Mouse (Mus musculus) retina, postnatal 1 day (tissue): ENCODE results near the gene Klhdc7b.

Experiments
- DNase-seq: peaks from one replicate; pipeline ENCODE4 v3.0.0-alpha.2; 2012

The Klhdc7b gene

DNA sequence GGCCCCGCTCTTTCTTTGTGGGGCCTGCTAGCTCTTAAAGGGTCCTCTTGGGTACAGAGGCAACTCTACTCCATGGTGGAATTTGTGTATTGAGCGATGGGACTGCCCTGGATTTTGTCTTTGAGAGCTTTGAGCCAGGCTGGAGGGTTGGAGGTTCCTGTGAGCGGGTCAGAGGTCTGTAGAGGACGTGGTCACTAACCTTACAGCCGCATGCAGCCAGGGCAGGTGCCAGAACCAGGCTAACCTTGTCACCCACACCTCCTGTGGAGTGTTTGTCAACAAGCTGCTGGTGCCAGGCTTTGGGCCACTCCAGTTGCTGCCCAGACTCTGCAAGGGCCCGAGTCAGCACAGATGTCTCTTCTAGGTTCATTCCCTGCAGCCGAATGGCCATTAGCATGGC lies 8.7 kb upstream of the Klhdc7b start:
- no peak for DNase-seq

DNA sequence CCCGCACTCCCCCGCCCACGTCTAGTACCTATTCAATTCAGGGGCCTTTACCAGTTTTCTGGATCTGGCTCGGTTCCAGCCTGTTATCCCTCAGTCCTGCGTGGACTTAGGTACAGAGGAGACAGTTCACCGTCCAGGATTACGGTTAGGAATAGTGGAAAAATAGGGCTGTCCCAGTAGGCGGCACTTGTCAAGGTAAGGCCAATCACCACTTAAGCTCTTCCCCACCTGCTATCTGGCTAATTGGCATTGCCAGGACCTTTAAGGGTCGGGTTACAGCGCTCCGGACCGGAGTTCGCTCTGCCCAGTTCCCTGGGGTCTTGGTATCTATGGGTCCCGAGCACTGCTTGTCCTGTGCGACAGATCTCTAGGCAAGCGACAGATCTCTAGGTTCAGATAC lies 7.8 kb upstream of the Klhdc7b start, which contains the start of gene Tymp:
TSS of gene Tymp (minus strand) at position 83 of the 400 bp plus-strand sequence.
- DNase-seq, result peak; percentile 11

DNA sequence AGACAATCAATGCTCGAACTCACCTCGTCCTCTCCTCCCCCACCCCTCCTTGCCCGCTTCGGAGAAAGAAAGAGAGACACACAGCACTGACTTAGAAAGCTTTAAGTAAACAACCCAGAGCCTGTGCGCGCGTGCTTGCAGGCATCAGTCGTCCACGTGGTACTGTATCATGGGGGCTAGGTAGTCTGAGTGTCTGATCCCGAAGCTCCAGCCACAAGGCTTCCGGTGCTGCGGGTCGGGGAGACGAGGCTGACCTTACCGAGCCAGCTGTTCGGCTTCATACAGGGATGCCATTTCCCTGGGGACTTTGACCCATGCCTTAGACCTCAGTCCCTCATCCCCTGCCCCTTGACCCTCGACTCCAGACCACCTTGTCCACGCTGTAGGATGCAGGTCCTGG lies 7.4 kb upstream of the Klhdc7b start:
- DNase-seq, result peak; percentile 17

DNA sequence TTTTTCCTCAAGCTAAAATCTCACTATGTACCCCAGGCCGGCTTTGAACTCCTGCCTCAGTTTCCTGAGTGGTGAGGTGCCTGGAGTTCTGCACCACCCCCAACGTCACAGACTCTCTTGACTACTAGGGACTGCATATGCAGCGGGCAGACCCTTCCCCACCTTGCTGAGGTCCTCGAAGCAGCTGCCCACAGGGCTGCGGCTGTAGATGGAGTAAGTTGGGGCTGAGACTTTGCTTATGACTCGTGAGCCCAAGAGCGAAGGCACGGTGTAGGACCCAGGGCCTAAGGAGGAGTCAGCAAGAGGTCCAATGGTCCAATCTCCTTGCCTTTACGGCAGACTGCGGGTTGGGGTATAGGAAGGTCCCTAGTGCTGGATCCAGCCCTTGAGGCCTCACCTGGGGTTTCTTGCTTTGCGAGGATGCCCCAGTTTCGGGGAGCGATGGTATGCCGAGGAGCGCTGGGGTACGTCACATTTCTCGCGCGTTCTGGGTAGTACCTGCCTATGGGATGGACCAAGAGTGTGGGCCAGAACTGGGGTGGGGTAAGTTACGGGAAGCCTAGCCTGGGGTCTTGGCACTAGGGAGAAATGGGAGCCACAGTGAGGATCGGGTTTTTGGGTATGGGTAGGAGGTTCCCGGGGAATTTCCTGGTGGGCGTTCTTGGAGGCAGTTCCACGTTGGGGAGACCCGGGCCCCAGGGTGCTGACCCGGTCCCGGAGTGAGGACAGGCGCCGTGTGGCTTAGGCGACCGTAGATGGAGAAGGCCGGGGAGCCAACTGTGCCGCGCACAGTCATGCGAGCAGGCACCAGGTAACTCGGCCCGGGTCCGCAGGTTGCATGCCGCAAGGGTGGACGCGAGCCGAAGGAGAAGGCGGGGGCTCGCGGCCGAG lies 6.5 kb upstream of the Klhdc7b start:
- no peak for DNase-seq

DNA sequence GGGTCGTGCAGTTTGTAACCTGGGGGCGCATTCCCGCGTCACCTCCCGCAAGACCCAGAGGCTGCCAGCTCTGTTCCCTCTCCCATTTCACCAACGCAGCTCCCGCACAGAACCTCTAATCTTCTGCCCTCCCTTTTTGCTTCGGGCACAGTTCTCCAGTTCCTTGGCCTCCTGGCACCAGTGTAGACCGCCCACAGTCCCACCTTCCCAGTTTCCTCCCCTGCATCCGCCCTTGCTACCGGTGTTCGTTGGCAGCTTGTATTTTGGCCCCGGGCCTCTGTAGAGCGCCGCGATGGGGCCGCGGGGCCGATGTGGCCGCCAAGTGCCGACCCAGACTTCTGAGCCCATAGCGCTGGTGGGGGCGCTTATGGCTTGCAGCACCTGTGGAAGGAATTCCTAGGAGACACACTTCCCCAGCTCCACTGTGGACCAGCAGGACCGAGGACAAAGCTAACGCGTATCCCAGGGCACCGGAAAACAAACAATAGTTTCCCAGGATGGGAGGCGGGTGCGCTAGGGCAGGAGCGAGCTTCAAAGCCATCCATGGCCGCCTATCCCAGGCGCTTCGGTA lies 5.8 kb upstream of the Klhdc7b start, which contains the start of gene Odf3b:
TSS of gene Odf3b (minus strand) at position 452 of the 571 bp plus-strand sequence.
- peak; percentile 55 for DNase-seq

DNA sequence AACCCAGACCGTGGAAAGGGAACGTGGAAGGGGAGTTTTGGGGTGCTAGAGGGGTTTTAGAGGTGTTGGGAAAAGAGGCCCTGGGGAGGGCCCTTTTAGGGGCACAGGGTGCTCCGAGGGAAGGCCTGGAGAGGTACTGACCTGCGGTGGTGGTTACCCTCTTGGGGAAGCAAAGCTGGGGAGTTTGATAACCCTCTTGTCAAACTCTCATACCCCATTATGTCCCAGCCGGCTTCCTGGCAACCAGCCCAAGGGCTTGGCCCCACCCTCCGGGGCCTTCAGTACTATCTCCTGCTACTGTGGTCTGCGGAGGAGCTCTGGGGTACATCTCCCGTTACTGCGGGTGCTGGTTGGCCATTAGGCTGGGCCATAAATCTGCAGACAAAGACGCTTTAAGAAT lies 5.3 kb upstream of the Klhdc7b start:
- peak; percentile 32 for DNase-seq

DNA sequence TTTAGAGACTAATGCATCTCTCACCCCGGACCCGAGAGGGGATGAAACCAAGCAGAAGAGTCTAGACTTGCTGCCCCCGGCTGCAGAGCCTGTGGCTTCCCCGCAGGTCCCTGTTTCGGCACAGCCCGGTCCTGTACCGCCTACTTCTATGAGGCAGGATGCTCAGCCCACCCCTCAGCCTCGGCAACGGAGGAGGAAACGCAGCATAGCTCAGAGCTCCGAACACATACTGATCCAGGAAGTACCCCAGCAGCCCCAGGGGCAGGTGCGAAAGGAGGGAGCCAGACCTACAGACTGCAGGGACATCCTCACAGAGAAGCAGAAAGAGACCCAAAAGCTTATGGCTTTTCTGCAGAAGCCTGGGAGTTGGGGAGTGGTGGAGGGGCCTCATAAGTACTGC lies 2.4 kb downstream of the Klhdc7b start:
- DNase-seq, result no peak

DNA sequence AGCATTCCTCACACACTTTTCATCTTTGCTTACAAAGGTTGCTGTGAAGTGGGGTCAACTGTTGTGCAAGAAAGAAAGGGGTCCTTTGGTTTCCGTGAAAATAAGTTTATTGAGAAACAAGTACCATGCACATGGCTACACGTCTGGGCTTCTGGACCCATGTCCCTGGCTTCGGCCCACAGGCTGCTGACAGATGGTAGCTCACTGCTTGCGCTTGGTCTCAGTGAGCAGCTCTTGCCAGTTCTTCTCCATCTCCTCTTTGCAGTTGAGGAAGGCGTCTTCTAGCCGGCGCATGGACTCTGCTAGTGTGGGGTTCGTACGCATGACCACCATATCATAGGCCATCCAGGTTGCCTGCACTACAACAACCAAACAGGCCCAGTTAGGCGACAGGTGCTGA lies 5.4 kb downstream of the Klhdc7b start:
- DNase-seq, result no peak

DNA sequence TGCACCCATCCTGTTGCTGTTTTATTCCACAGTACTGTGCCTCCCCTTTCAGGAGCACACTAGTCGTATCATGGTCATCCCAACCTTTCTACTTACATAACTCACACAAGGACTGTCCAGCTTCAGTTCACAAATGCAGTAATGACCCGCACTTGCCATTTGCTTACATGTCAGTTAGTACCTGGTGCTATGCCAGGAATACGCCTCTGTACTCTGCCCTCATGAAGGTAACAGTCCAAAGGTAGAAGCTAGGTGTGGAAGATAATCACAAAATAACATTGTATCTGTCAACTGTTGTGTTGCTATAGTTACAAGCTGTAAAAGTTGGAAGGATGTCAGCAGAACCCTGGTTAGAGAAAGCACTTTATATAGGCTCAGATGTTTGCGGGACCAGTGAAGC lies 12.2 kb downstream of the Klhdc7b start:
- DNase-seq, result no peak

DNA sequence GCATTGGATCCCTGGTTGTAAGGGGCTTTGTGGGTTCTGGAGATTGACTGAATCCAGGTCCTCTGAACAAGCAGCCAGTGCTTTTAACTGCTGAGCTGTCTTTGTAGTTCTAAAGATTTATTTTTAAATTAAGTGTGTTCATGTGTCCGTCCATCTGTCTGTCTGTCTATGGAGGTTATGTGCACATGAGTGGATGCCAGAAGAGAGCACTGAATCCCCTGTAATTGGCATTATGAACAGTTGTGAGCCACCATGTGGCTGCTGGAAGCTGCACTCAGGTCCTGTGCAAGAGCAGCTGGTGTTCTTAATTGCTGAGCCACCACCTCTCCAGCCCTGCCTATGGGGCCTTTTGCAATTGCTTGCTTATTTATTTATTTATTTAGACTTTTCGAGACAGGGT lies 13.4 kb downstream of the Klhdc7b start:
- peak; percentile 83 for DNase-seq

DNA sequence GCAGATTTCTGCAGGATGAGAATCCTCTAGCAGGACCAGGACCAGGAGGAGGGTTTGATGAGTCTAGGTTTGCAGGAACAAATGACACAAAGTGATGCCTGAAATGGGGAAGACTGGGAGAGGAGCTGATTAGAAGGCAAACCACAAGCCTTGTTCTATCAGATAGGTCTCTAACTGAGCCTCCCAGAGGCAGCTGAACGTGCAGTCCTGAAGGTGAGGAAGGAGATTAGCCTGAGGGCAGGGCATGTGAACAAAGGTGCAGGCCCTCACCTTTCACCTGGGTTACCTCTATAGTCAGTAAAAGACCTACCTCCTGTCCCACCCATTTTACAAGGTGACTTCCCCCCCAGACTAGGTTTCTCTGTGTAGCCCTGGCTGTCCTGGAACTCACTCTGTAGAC lies 15.0 kb downstream of the Klhdc7b start:
- DNase-seq, result no peak

DNA sequence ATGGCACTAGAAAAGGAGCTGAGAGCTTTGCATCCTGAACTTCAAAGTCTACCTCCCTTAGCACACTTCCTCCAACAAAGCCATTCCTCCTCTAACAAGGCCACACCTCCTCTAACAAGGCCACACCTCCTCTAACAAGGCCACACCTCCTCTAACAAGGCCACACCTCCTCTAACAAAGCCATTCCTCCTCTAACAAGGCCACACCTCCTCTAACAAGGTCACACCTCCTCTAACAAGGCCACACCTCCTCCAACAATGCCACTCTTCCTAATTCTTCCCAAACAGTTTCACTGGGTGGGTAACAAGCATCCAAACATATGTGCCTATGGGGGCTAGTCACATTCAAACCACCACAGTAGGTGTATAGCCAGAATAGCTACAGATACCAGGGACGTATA lies 17.8 kb downstream of the Klhdc7b start:
- DNase-seq, result no peak

DNA sequence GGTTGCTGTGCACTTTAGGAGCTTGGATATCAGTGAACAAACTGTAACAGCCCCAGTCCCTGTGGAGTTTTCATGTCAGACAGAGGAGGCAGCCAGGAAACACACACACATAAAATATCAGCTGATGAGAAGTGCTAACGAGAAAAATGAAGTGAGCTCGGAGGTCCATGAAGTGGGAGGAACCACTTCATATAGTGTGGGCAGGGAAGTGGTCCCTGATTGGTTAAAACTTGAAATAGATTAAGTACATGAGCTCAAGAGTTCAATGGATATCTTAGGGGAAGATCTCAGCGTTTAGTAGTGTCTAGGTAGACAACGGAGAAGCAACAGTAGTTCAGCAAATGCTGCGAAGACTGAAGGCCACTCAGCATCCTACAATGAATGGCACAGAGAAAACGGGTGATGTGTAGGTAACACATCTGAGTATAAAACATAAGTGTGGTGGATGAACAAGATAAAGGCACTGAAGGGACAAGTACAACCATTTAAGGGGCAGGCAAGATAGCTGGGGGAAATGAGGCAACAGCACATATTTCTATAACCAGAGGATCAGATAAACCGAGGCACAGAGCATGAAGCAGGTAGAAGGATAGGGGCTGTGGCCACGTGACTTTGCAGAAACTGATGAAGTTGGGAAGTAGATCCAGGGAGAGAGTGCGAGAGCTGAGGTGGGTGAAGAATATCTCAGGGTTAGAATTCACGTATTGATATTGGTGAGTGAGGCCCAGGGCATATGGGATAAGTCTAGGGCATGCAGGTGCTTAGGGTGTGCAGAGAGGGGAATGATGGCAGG lies 20.3 kb downstream of the Klhdc7b start:
- no peak for DNase-seq

DNA sequence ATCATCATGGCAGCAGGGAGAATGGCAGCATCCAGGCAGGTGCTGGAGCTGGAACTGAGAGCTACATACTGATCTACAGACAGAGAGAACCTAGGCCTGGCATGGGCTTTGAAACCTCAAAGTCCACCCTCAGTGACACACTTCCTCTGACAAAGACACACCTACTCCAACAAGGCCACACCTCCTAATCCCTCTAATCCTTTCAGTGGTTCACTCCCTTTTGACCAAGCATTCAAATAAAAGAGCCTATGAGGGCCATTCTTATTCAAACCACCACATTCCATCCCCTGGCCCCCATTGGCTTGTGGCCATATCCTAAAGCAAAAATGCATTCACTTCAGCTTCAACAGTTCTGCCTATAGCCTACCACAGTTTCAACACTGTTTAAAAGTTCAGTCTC lies 22.0 kb downstream of the Klhdc7b start:
- no peak for DNase-seq

DNA sequence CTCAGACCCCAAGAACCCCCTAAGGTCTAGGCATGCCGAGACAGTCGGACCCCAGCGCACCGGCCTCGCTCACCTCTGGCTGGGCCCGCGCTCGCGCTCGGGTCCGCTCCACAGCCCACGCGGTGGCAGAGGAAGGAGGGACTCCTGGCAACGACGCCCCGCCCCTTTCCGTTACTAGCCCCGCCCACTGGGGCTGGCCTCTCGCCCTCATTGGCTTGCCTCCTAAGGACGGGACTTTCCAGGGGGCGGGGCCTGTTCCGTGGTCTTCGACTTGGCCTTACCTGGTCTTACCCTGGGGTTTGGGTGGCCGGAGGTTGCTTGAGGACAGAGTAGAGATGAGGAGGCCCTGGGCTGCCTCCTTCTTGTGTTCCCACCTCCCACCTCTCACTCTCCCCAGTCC lies 25.4 kb downstream of the Klhdc7b start, which contains the start of gene Syce3:
TSS of gene Syce3 (minus strand) at position 386 of the 400 bp plus-strand sequence.
- DNase-seq, result no peak

DNA sequence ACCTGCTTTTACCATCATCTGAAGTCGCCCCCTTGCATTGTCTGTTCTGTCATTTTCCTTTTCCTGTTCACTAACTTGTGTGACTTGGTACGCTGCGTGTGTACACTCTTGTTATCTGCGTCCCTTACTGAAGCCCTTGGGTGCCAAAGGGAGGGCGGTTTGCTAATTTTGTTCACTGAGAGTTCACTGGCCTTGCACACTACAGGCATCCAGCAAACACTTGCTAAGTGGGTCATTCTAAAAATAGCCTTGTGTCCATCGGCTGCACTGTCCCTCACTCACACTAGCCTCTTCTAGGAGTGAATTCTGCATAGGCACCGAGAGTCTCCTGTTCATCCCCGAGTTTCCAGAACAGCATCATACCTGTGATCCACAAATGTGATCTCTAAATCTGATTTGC lies 30.6 kb downstream of the Klhdc7b start:
- DNase-seq, result peak; percentile 40

DNA sequence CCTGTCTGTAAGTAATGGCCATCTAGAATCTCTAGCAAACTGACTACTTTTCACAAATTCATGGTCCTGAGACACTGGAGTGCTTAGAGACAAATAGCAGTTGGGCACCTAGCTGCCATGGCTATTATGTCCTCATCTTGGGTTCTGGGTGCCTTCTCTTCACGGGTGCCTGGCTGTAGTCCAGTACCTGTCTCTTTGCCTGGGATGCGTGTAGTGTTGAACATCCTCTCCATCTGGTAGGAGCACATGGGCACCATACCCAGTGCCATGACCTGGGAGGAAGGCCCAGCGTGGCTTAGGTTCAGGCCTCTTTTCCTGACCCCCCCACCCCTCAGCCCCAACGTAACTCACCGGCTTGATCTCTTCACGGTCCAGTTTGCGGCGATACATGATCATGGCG lies 37.2 kb downstream of the Klhdc7b start:
- DNase-seq, result no peak

DNA sequence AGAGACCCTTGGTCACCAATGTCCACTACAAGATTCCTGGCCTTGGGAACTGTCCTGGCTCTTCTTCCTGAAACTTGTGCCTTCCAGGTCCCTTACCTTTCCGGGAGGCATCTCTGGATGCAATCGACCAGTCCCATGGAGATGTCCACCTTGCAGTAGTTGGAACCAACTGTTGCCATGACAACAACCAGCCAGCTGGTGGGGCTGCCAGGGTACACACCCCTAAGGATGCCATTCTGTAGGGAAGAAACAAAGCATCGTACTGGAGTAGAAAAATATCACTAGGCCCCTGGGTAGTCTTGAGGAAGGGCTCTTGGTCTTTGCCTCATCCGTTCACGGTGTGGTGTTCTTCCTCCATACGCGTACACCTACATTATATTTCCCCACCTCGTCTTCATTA lies 39.9 kb downstream of the Klhdc7b start:
- no peak for DNase-seq

DNA sequence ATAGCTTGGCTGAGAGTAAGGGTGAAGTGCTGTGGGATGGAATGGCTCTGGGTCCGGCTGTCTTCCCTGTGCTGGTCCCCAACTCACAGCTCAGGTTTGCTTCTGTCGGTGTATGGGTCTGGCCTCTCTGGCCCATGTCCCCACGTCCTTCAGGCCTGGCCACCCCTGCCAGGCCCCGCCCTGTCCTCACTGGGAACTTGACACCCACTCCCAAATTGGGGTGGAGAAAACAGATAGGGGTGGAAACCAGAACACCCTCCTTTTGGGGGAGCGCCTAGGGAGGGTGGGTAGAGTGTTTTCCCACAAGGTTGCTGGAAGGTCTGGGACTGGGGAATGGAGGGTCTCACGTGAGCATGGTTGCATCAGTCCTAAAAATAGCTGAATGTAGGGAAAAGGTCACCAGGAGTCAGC lies 41.0 kb downstream of the Klhdc7b start, which contains the start of gene Cpt1b:
TSS of gene Cpt1b (minus strand) at position 153 of the 411 bp plus-strand sequence.
- DNase-seq, result no peak

DNA sequence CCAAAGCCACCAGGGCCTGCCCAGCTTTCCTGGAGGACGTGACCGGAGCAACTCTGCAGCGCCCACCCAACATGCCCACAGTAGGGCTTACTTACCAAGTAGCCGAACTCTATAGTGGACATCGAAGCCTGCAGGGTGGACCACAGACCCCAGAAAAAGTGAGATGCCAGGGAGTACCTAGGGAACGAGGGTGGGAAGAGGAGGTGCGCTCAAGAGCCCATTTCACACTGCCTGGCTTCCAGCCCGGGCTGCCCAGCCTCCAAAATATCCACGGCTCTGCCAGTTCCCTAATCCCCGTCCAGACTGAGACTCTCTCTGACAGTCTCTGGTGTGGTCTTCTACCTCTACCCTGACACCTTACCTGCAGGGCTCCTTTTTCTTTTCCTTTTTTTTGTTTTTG lies 42.0 kb downstream of the Klhdc7b start:
- DNase-seq, result no peak

DNA sequence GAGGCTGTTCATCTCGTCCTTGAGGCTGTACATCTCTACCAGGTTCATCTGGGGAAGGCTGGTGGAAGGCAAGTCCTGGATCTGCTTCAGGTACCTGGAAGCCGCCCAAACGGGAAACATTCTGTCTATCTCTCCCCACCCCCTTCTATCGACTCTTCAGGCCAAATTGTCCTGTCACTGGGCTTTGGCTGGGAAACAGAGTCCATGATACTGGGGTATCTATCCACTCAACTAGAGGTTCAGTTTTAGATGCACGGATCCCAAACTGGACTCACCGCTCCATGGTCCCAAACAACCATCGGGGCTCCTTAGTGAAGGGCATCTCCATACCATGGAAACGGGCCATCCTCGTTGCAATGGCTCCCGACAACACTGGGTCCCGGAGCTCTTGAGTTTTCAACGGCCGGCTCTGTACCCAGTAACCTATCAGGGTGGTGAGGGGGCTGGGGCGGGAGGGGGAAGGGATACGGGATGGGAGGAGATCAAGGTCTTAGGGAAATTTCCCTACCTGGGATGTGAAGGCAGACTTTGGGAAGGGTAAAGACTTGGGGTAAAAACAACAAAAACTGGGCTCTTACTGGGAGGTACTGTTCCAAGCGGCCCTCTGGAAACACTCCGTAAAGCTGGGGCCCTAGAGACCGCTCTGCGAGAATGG lies 43.5 kb downstream of the Klhdc7b start:
- no peak for DNase-seq

DNA sequence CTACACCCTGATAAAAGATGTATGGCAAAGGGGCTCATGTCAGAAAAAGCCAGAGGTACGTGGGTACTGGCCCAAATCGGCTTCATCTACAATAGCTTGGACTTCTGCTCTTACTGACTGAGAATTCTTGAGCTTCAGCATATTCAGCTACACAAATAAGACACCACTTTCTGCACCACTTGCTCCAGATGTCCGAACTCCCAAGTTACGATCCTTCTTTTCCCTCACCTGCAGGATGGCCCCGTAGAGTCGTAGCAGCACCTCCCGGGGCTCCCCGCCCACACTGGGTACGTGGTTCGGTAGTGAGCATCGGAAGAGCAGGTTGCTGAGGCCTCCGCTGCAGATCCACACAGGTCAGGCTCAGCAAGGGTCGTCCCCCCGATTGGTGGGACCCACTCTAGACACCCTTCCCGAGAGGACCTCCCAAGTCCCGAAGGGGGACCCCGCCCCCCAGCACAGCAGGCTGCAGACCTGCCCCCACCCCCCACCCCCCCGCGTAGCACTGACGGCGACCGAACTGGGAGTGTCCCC lies 44.2 kb downstream of the Klhdc7b start:
- no peak for DNase-seq
